ENCODE assay signal across 8 mouse cellular contexts in genomic region chr13:74399298-74399839, GRCm38 (mm10). TPM values are rescaled to one million over a fixed set of nuclear protein-coding genes. Genes with fewer than 3 reads are reported as not detected.
DNase-seq lines count a peak whose midpoint lies in the region; ATAC-seq and TF ChIP-seq lines count a peak whose summit lies in the region.

TSS of gene Ftl1-ps1 (plus strand) at chr13:74399694.

- no peak within 1 kb of the TSS for H3K27ac ChIP-seq in lung, embryonic 14.5 days (ENCODE audit: low read depth)
- no peak within 1 kb of the TSS for H3K27ac ChIP-seq in kidney, embryonic 14.5 days (ENCODE audit: low read depth, low read length)
- no peak within 1 kb of the TSS for H3K27ac ChIP-seq in liver, embryonic 16.5 days (ENCODE audit: low read length)
- H3K27ac ChIP-seq in stomach, embryonic 16.5 days (ENCODE audit: low read length): no peak within 1 kb of the TSS

- peak; percentile 17 for DNase-seq in lung, embryonic 14.5 days
- DNase-seq in lung, postnatal 25 days (ENCODE audit: low spot score): no peak
- peak; percentile 28 for DNase-seq in embryo, embryonic 10.5 days (ENCODE audit: low spot score)
- no peak for DNase-seq in heart, adult 8-10 months (ENCODE audit: low spot score)
- DNase-seq in right cerebral cortex, postnatal 25 days: no peak

- H3K4me3 ChIP-seq in lung, embryonic 14.5 days (ENCODE audit: low read depth, low read length): no peak within 1 kb of the TSS
- peak within 1 kb of the TSS; percentile 9; the same call in 1 of the 2 replicates for H3K4me3 ChIP-seq in kidney, embryonic 14.5 days (ENCODE audit: low read length)
- H3K4me3 ChIP-seq in liver, embryonic 16.5 days (ENCODE audit: low read depth, low read length): no peak within 1 kb of the TSS
- H3K4me3 ChIP-seq in stomach, embryonic 16.5 days (replicated peaks; ENCODE audit: low read length): no peak within 1 kb of the TSS

- ATAC-seq in lung, embryonic 14.5 days (ENCODE audit: insufficient read depth): 0 out of 2 replicates have a peak, but pooled peaks have one; percentile 38
- ATAC-seq in kidney, embryonic 14.5 days (ENCODE audit: low FRiP score, low TSS enrichment): peak; percentile 77; the same call in 1 of the 2 replicates
- ATAC-seq in liver, embryonic 16.5 days (ENCODE audit: low read depth): no peak
- no peak for ATAC-seq in stomach, embryonic 16.5 days (ENCODE audit: insufficient read depth, low FRiP score)

- 15% methylated on average over 11 of the region's 11 CpGs for WGBS in lung, embryonic 14.5 days
- WGBS in kidney, embryonic 14.5 days: 12% methylated on average over 11 of the region's 11 CpGs
- 21% methylated on average over 11 of the region's 11 CpGs for WGBS in liver, embryonic 16.5 days (ENCODE audit: insufficient replicate concordance)
- WGBS in stomach, embryonic 16.5 days: 14% methylated on average over 11 of the region's 11 CpGs

- H3K27me3 ChIP-seq in lung, embryonic 14.5 days (ENCODE audit: insufficient read depth, low read length): no peaks in the 10 kb centered on the region
- no peaks in the 10 kb centered on the region for H3K27me3 ChIP-seq in kidney, embryonic 14.5 days (ENCODE audit: control insufficient read depth, insufficient read depth, low read length)
- no peaks in the 10 kb centered on the region for H3K27me3 ChIP-seq in liver, embryonic 16.5 days (ENCODE audit: control insufficient read depth, insufficient read depth, low read depth, low read length)
- no peaks in the 10 kb centered on the region for H3K27me3 ChIP-seq in stomach, embryonic 16.5 days (ENCODE audit: control insufficient read depth, insufficient read depth, low read length)

- H3K36me3 ChIP-seq in lung, embryonic 14.5 days (ENCODE audit: insufficient read depth): no peaks in the 10 kb centered on the region
- H3K36me3 ChIP-seq in kidney, embryonic 14.5 days (ENCODE audit: control insufficient read depth, insufficient read depth, low read length): no peaks in the 10 kb centered on the region
- no peaks in the 10 kb centered on the region for H3K36me3 ChIP-seq in liver, embryonic 16.5 days (ENCODE audit: control insufficient read depth, insufficient read depth)
- H3K36me3 ChIP-seq in stomach, embryonic 16.5 days (ENCODE audit: control insufficient read depth, insufficient read depth, low read length): no peaks in the 10 kb centered on the region

- no peak within 1 kb of the TSS for H3K9ac ChIP-seq in lung, embryonic 14.5 days
- no peak within 1 kb of the TSS for H3K9ac ChIP-seq in kidney, embryonic 14.5 days (ENCODE audit: low read depth, low read length)
- no peak within 1 kb of the TSS for H3K9ac ChIP-seq in liver, embryonic 16.5 days (ENCODE audit: low read depth, low read length)
- no peak within 1 kb of the TSS for H3K9ac ChIP-seq in stomach, embryonic 16.5 days (ENCODE audit: low read length)

- no peaks in the 10 kb centered on the region for H3K4me1 ChIP-seq in lung, embryonic 14.5 days (ENCODE audit: insufficient read depth)
- no peaks in the 10 kb centered on the region for H3K4me1 ChIP-seq in kidney, embryonic 14.5 days (ENCODE audit: control insufficient read depth, insufficient read depth, low read length)
- H3K4me1 ChIP-seq in liver, embryonic 16.5 days (ENCODE audit: control insufficient read depth, low read depth, low read length): no peaks in the 10 kb centered on the region
- no peaks in the 10 kb centered on the region for H3K4me1 ChIP-seq in stomach, embryonic 16.5 days (ENCODE audit: control insufficient read depth, insufficient read depth, low read length)

- no peaks in the 10 kb centered on the region for H3K9me3 ChIP-seq in lung, embryonic 14.5 days (ENCODE audit: low read depth, low read length)
- no peaks in the 10 kb centered on the region for H3K9me3 ChIP-seq in kidney, embryonic 14.5 days (ENCODE audit: control insufficient read depth, low read length)
- no peaks in the 10 kb centered on the region for H3K9me3 ChIP-seq in liver, embryonic 16.5 days (replicated peaks; ENCODE audit: control insufficient read depth, low read length)
- H3K9me3 ChIP-seq in stomach, embryonic 16.5 days (replicated peaks; ENCODE audit: control insufficient read depth, low read length): no peaks in the 10 kb centered on the region

- TF ChIP-seq CTCF in lung, embryonic 14.5 days (IDR thresholded peaks at IDR 0.05; ENCODE audit: low read depth): no peak

- H3K4me2 ChIP-seq in lung, embryonic 14.5 days: peak within 1 kb of the TSS; percentile 35; the same call in 1 of the 2 replicates
- peak within 1 kb of the TSS; percentile 38 for H3K4me2 ChIP-seq in kidney, embryonic 14.5 days (replicated peaks; ENCODE audit: low read depth, low read length)
- H3K4me2 ChIP-seq in liver, embryonic 16.5 days (ENCODE audit: low read depth, low read length): peak within 1 kb of the TSS; percentile 18; the same call in 1 of the 2 replicates
- no peak within 1 kb of the TSS for H3K4me2 ChIP-seq in stomach, embryonic 16.5 days (ENCODE audit: low read depth, low read length)

RNA-seq across cellular contexts. Expression of gene Ftl1-ps1, which starts in this region (rescaled TPM):
- 71.7 and 80.3 TPM in 2 replicates for polyA plus RNA-seq in lung, embryonic 14.5 days (2014; fragmentation: Nextera tagmentation; extraction: Ambion mirVana)
- total RNA-seq in heart, adult 8-10 months (2022): 100 to 1,000 TPM; 219 to 383 (median 285) TPM
- 59.8 and 61.6 TPM in 2 replicates for polyA plus RNA-seq in kidney, embryonic 14.5 days (2014; fragmentation: Nextera tagmentation; extraction: Ambion mirVana)
- polyA plus RNA-seq in liver, embryonic 16.5 days (2015; fragmentation: Nextera tagmentation; extraction: Ambion mirVana): 88.0 and 91.7 TPM in 2 replicates
- polyA plus RNA-seq in stomach, embryonic 16.5 days (2015; fragmentation: Nextera tagmentation; extraction: Ambion mirVana): 71.9 and 216 TPM in 2 replicates

Comparison
In these comparisons a context has a peak if more than half of its experiments do, and no peak if none do; other contexts are left out.
1. DNase-seq: peak in lung, embryonic 14.5 days (single experiment) and embryo, embryonic 10.5 days (single experiment); none in lung, postnatal 25 days (single experiment), heart, adult 8-10 months (single experiment) and right cerebral cortex, postnatal 25 days (single experiment).
2. ATAC-seq: peak in lung, embryonic 14.5 days (single experiment) and kidney, embryonic 14.5 days (single experiment); none in liver, embryonic 16.5 days (single experiment) and stomach, embryonic 16.5 days (single experiment).